Mouse (Mus musculus): ENCODE measurements at regions not wholly inside any gene's neighbourhood (a gene's known extent, or its start where the extent isn't known, plus 50 kb on each side); places are given as distances from the start of the nearest gene placed in this dataset.

DNA sequence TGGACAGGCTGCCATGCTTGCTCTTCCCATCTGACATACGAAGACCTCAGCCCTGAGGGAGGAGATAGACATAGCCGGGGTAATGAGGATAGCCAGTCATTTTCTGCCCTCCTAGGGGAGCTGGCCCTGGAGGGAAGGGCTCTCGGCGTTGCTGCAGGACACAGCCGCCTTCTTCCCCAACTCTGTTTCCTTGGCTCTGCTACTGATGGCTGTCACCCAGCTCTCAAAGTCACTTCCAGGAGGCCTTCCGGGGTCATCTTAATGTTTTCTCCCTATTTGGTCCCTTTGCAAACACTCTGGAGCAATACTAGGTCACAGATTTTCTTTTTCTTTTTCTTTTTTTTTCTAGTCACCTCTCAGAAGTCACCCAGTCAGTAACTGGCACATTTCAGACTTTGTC lies 65.9 kb upstream of the Id2 start:
- H3K27ac ChIP-seq (ENCODE audit: low read depth, low read length), result no peak overlapping the region
- 78% methylated on average over 6 of the region's 6 CpGs for WGBS
- no peak overlapping the region for H3K4me2 ChIP-seq (ENCODE audit: low read depth, low read length, severe bottlenecking)
- no peaks in the 10 kb centered on the region for H3K36me3 ChIP-seq (ENCODE audit: control insufficient read depth, insufficient read depth, low read length)
- peaks cover 10% of the 10 kb centered on the region; the same call in 1 of the 2 replicates for H3K4me1 ChIP-seq (replicated peaks; ENCODE audit: control insufficient read depth, insufficient read depth, low read length)
- H3K9me3 ChIP-seq (ENCODE audit: control insufficient read depth, low read length), result no peaks in the 10 kb centered on the region
- DNase-seq (ENCODE audit: low spot score) (no peak), ATAC-seq (replicated peaks; ENCODE audit: low FRiP score) (no peak)
- no peak overlapping the region for H3K4me3 ChIP-seq (ENCODE audit: low read depth, low read length)
- no peaks in the 10 kb centered on the region for H3K27me3 ChIP-seq (ENCODE audit: control insufficient read depth, insufficient read depth, low read length)
- H3K9ac ChIP-seq (ENCODE audit: low read length), result no peak overlapping the region

DNA sequence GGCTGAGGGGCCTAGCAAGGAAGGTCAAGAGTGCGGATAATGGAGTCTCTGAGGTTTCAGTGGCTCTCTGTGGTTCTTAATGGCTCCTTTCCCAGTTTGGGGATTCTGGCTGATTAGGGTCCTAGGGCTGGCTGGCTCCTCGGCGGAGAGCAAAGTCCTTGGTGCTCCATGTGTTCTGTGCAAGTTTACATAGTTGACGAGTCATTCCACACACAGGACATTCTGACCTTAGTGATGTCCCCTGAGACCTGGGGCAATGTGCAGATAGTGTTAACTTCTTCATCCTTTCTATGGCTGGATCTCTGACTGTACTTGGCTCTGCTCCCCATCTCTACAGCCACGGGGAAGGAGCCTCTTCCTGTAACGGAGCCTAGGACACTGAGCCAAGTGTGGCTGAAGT lies 65.0 kb upstream of the Id2 start:
- no peak for DNase-seq (ENCODE audit: low spot score)
- peaks cover 10% of the 10 kb centered on the region; the same call in 1 of the 2 replicates for H3K4me1 ChIP-seq (replicated peaks; ENCODE audit: control insufficient read depth, insufficient read depth, low read length)

DNA sequence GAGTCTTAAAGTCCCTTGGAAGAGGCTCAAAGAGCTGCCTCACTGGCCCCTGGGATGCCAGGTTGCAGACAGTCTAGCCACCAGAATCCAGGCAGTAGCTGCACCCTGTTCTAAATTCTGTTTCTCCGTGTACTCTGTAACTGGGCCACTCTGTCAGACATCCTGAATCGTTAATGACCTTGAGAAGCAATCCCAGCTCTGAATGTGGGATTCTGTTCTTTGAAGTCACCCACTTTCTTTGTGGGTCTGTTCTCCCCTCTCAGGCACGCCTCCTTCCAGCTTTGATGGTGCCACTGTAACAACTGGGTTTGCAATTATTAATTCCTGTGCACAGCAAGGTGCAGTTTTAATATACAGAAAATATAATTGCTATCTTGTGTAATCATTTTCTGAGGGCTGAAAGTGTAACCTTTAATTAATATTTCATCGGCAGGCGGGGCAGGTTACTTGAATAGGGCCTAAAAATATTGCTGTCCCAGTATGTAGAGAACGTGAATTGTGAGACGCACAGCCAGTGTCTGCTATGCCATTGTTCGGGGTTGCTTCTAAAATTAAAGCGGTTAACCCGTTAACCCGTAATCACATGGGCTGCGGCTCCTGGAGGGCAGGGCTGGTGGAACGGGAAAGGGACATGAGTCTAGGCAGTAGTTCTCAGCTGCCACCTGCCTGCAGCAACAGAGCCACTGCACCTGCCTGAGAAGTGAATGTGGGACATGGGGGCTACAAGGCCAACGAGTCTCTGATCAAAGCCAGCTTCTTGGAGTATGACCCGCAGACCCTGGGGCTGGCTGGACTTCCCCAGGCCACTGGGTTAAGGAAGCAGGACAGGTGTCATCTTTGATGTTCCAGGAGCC lies 64.3 kb upstream of the Id2 start:
- peaks cover 10% of the 10 kb centered on the region; the same call in 1 of the 2 replicates for H3K4me1 ChIP-seq (replicated peaks; ENCODE audit: control insufficient read depth, insufficient read depth, low read length)
- no peaks in the 10 kb centered on the region for H3K27me3 ChIP-seq (ENCODE audit: control insufficient read depth, insufficient read depth, low read length)
- 64% methylated on average over 15 of the region's 15 CpGs for WGBS
- no peaks in the 10 kb centered on the region for H3K9me3 ChIP-seq (ENCODE audit: control insufficient read depth, low read length)
- DNase-seq (ENCODE audit: low spot score), result no peak
- H3K4me3 ChIP-seq (ENCODE audit: low read depth, low read length), result no peak overlapping the region
- 0 out of 2 replicates have a peak, but pooled peaks have one; percentile 21 for ATAC-seq (replicated peaks; ENCODE audit: low FRiP score)
- no peak overlapping the region for H3K9ac ChIP-seq (ENCODE audit: low read length)
- no peaks in the 10 kb centered on the region for H3K36me3 ChIP-seq (ENCODE audit: control insufficient read depth, insufficient read depth, low read length)
- no peak overlapping the region for H3K27ac ChIP-seq (ENCODE audit: low read depth, low read length)
- H3K4me2 ChIP-seq (ENCODE audit: low read depth, low read length, severe bottlenecking), result no peak overlapping the region

More for the DNA sequence above, 65.0 kb upstream of the Id2 start:
- WGBS, result 88% methylated on average over 6 of the region's 6 CpGs
- no peak overlapping the region for H3K4me3 ChIP-seq (ENCODE audit: low read depth, low read length)
- no peaks in the 10 kb centered on the region for H3K27me3 ChIP-seq (ENCODE audit: control insufficient read depth, insufficient read depth, low read length)
- H3K9ac ChIP-seq (ENCODE audit: low read length), result no peak overlapping the region
- H3K4me2 ChIP-seq (ENCODE audit: low read depth, low read length, severe bottlenecking), result no peak overlapping the region
- H3K9me3 ChIP-seq (ENCODE audit: control insufficient read depth, low read length), result no peaks in the 10 kb centered on the region
- no peaks in the 10 kb centered on the region for H3K36me3 ChIP-seq (ENCODE audit: control insufficient read depth, insufficient read depth, low read length)
- no peak overlapping the region for H3K27ac ChIP-seq (ENCODE audit: low read depth, low read length)
- no peak for ATAC-seq (replicated peaks; ENCODE audit: low FRiP score)

DNA sequence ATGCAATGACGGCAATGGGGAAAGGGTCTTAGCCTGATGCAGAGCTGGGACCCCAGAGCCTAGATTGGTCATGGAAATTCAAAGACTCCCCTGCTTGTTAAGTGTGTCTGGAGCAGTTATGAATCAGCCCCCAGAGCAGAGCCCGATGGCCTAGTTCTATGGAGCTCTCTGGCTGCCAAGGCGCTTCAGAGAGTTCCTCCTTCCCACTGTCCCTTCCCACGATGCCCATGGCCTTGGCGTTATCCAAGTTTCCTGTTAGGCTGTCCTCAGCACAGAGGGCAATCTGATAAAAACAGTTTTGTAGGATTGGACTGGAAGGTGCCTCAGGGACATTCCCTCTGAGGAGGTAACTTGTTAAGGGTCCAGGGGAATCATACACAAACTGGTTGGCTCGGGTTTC lies 62.2 kb upstream of the Id2 start:
- no peak overlapping the region for H3K4me3 ChIP-seq (ENCODE audit: low read depth, low read length)
- DNase-seq (ENCODE audit: low spot score) (no peak), ATAC-seq (replicated peaks; ENCODE audit: low FRiP score) (no peak)
- H3K27ac ChIP-seq (ENCODE audit: low read depth, low read length), result no peak overlapping the region
- peaks cover 10% of the 10 kb centered on the region; the same call in 1 of the 2 replicates for H3K4me1 ChIP-seq (replicated peaks; ENCODE audit: control insufficient read depth, insufficient read depth, low read length)
- H3K9ac ChIP-seq (ENCODE audit: low read length), result no peak overlapping the region
- 93% methylated on average over 6 of the region's 6 CpGs for WGBS
- no peaks in the 10 kb centered on the region for H3K36me3 ChIP-seq (ENCODE audit: control insufficient read depth, insufficient read depth, low read length)
- H3K9me3 ChIP-seq (ENCODE audit: control insufficient read depth, low read length), result no peaks in the 10 kb centered on the region
- no peak overlapping the region for H3K4me2 ChIP-seq (ENCODE audit: low read depth, low read length, severe bottlenecking)
- H3K27me3 ChIP-seq (ENCODE audit: control insufficient read depth, insufficient read depth, low read length), result no peaks in the 10 kb centered on the region

DNA sequence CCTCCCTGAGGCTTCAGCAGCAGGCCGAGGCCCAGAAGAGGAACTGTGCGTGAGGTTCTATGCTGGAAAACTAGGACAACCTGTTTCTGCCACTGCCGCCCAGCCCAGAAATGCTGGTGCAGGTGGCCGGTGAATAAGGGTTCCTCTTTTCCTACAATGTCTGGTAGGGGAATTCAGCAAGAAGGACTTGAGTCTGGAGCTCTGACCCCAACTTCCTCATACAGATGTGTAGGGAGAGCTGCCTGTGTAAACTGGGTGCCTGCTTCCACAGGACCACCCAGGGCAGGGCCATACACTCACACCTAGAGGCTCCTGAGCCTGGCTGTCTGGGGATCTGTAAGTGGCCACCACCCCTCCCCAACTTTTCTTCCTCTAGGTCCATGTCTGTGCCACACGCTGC lies 60.3 kb upstream of the Id2 start:
- 88% methylated on average over 5 of the region's 5 CpGs for WGBS

DNA sequence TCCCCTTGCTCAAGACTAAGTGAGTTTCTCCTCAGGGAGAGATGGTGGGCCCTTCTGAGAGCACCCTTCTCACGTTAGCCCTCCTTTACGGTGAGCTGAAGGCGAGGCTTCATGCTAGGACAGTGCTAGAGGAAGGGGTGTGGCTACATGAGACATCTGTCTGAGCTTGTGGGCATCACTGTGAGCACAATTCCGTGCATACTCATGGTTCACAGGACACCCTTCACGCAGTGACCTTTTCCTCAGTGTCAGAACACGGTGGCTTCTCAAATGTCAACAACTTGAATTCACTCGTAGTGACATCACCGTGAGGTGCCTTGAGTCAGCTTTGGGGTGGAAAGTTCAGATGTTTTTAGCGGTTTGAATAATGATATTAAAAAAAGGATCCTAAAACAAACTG lies 58.5 kb upstream of the Id2 start:
- no peaks in the 10 kb centered on the region for H3K36me3 ChIP-seq (ENCODE audit: control insufficient read depth, insufficient read depth, low read length)
- no peaks in the 10 kb centered on the region for H3K27me3 ChIP-seq (ENCODE audit: control insufficient read depth, insufficient read depth, low read length)
- no peak for DNase-seq (ENCODE audit: low spot score)
- no peak overlapping the region for H3K9ac ChIP-seq (ENCODE audit: low read length)
- H3K4me1 ChIP-seq (replicated peaks; ENCODE audit: control insufficient read depth, insufficient read depth, low read length), result no peaks in the 10 kb centered on the region
- H3K27ac ChIP-seq (ENCODE audit: low read depth, low read length), result no peak overlapping the region
- no peaks in the 10 kb centered on the region for H3K9me3 ChIP-seq (ENCODE audit: control insufficient read depth, low read length)
- H3K4me2 ChIP-seq (ENCODE audit: low read depth, low read length, severe bottlenecking), result no peak overlapping the region
- H3K4me3 ChIP-seq (ENCODE audit: low read depth, low read length), result no peak overlapping the region
- no peak for ATAC-seq (replicated peaks; ENCODE audit: low FRiP score)
- WGBS, result 79% methylated on average over 9 of the region's 9 CpGs

More for the DNA sequence above, 60.3 kb upstream of the Id2 start:
- ATAC-seq (replicated peaks; ENCODE audit: low FRiP score) (no peak), DNase-seq (ENCODE audit: low spot score) (no peak)
- H3K4me2 ChIP-seq (ENCODE audit: low read depth, low read length, severe bottlenecking), result no peak overlapping the region
- no peak overlapping the region for H3K27ac ChIP-seq (ENCODE audit: low read depth, low read length)
- no peaks in the 10 kb centered on the region for H3K27me3 ChIP-seq (ENCODE audit: control insufficient read depth, insufficient read depth, low read length)
- H3K9ac ChIP-seq (ENCODE audit: low read length), result no peak overlapping the region
- H3K9me3 ChIP-seq (ENCODE audit: control insufficient read depth, low read length), result no peaks in the 10 kb centered on the region
- peaks cover 3% of the 10 kb centered on the region; the same call in 1 of the 2 replicates for H3K4me1 ChIP-seq (replicated peaks; ENCODE audit: control insufficient read depth, insufficient read depth, low read length)
- H3K4me3 ChIP-seq (ENCODE audit: low read depth, low read length), result no peak overlapping the region
- no peaks in the 10 kb centered on the region for H3K36me3 ChIP-seq (ENCODE audit: control insufficient read depth, insufficient read depth, low read length)

GRCm38 (mm10) chr12:25148099-25148498 lies 51.2 kb upstream of the Id2 start:
- no peak overlapping the region for H3K4me2 ChIP-seq (ENCODE audit: low read depth, low read length, severe bottlenecking)
- H3K27ac ChIP-seq (ENCODE audit: low read depth, low read length), result no peak overlapping the region
- DNase-seq (ENCODE audit: low spot score) (no peak), ATAC-seq (replicated peaks; ENCODE audit: low FRiP score) (no peak)
- H3K27me3 ChIP-seq (ENCODE audit: control insufficient read depth, insufficient read depth, low read length), result no peaks in the 10 kb centered on the region
- H3K4me3 ChIP-seq (ENCODE audit: low read depth, low read length), result no peak overlapping the region
- H3K4me1 ChIP-seq (replicated peaks; ENCODE audit: control insufficient read depth, insufficient read depth, low read length), result no peaks in the 10 kb centered on the region
- 85% methylated on average over 6 of the region's 6 CpGs for WGBS
- no peaks in the 10 kb centered on the region for H3K36me3 ChIP-seq (ENCODE audit: control insufficient read depth, insufficient read depth, low read length)
- no peaks in the 10 kb centered on the region for H3K9me3 ChIP-seq (ENCODE audit: control insufficient read depth, low read length)
- no peak overlapping the region for H3K9ac ChIP-seq (ENCODE audit: low read length)
